Mouse (Mus musculus) hindbrain, embryonic 14.5 days (tissue): ENCODE measurements around the gene Zfp747. TPM values are rescaled to one million over a fixed set of nuclear protein-coding genes. Genes with fewer than 3 reads are reported as not detected.
"Not testable (repeated sequence)": the region's sequence is repeated elsewhere in the genome, so short reads cannot be mapped to it uniquely, and the experiment has no call there.

Source experiments
- ATAC-seq: fragments of 200-750 bp; cut with Nextera tagmentation; 2 replicates; pipeline ENCODE4 v1.8.0; 2017; ENCODE audit warnings: moderate number of reproducible peaks, mild to moderate bottlenecking, moderate TSS enrichment, moderate library complexity; ENCODE audit not compliant: low FRiP score
- DNase-seq: peaks from one replicate; pipeline ENCODE4 v3.0.0-alpha.2; 2015; ENCODE audit warnings: low spot score
- H3K27ac ChIP-seq: fragments of 300-500 bp; sonication (generic); 2 replicates; pipeline ENCODE4 v1.5.1; 2014; ENCODE audit warnings: mild to moderate bottlenecking, moderate library complexity
- H3K27me3 ChIP-seq: fragments of 300-500 bp; sonication (generic); 2 replicates; pipeline ENCODE4 v1.6.1; 2014; ENCODE audit warnings: mild to moderate bottlenecking, low read length, mixed read lengths; ENCODE audit not compliant: control insufficient read depth, insufficient read depth
- H3K36me3 ChIP-seq: fragments of 300-500 bp; sonication (generic); replicated peaks from 2 replicates; pipeline ENCODE4 v1.6.1; 2014; ENCODE audit not compliant: control insufficient read depth, insufficient read depth
- H3K4me1 ChIP-seq: fragments of 300-500 bp; sonication (generic); replicated peaks from 2 replicates; pipeline ENCODE4 v1.6.1; 2014; ENCODE audit warnings: antibody characterized with exemption, low read length, mixed read lengths; ENCODE audit not compliant: control insufficient read depth, insufficient read depth
- H3K4me2 ChIP-seq: fragments of 300-500 bp; sonication (generic); replicated peaks from 2 replicates; pipeline ENCODE4 v1.6.1; 2014; ENCODE audit warnings: mild to moderate bottlenecking, moderate library complexity
- H3K4me3 ChIP-seq: fragments of 300-500 bp; sonication (generic); replicated peaks from 2 replicates; pipeline ENCODE4 v1.5.1; 2014; ENCODE audit warnings: mild to moderate bottlenecking, low read length
- H3K9ac ChIP-seq: fragments of 300-500 bp; sonication (generic); 2 replicates; pipeline ENCODE4 v1.6.1; 2014
- H3K9me3 ChIP-seq: fragments of 300-500 bp; sonication (generic); 2 replicates; pipeline ENCODE4 v1.6.1; 2016; ENCODE audit warnings: low read length; ENCODE audit not compliant: control insufficient read depth
- WGBS: fragments of 180-500 bp; shearing (Covaris S2); extraction: QIAGEN DNeasy Blood & Tissue Kit; methylation state at CpG from one replicate; pipeline ENCODE4 v1.1.7; 2014; 5-methylcytosine and 5-hydroxymethylcytosine counted together
- polyA plus RNA-seq: library from polyadenylated mRNA; unstranded; fragments of >200 nt; fragmentation: Nextera tagmentation; extraction: Ambion mirVana; gene quantifications from 2 replicates; pipeline ENCODE4 v1.2.1, GENCODE M21; 2014

The Zfp747 gene
- 8.2 and 8.5 TPM in 2 replicates for polyA plus RNA-seq

GRCm38 (mm10) chr7:127375271-127376245, at the start of gene Zfp747:
Zfp747 (minus strand) TSS chr7:127376050.
- Histone ChIP-seq H3K4me2 (peak within 1 kb of the TSS; percentile 63), H3K9ac (peak within 1 kb of the TSS; percentile 66), H3K4me3 (peak within 1 kb of the TSS; percentile 54), H3K27ac (peak within 1 kb of the TSS; percentile 51)
- H3K27me3 ChIP-seq, H3K9me3 ChIP-seq, H3K36me3 ChIP-seq, H3K4me1 ChIP-seq: not testable (repeated sequence)
- peak; percentile 90 for ATAC-seq
- peak; percentile 91 for DNase-seq
- 1% methylated on average over 49 of the region's 49 CpGs for WGBS

- H3K4me3 ChIP-seq = no peak overlapping the region
- H3K27ac ChIP-seq = no peak overlapping the region
- H3K4me2 ChIP-seq = no peak overlapping the region
- H3K9ac ChIP-seq = no peak overlapping the region
- H3K36me3 ChIP-seq = no peaks in the 10 kb centered on the region
- no peaks in the 10 kb centered on the region for H3K9me3 ChIP-seq
- H3K27me3 ChIP-seq = no peaks in the 10 kb centered on the region
- ATAC-seq = no peak
- peaks cover 13% of the 10 kb centered on the region for H3K4me1 ChIP-seq
- 89% methylated on average over 3 of the region's 3 CpGs for WGBS
- DNase-seq = no peak
Observed at GRCm38 (mm10) chr7:127425291-127425690, 49.4 kb upstream of the Zfp747 start.

GRCm38 (mm10) chr7:127422247-127422646, 46.4 kb upstream of the Zfp747 start:
- Histone ChIP-seq H3K27ac (peak overlapping the region; percentile 90), H3K4me2 (peak overlapping the region; percentile 99), H3K36me3 (peaks cover 8% of the 10 kb centered on the region), H3K4me3 (peak overlapping the region; percentile 82), H3K4me1 (peaks cover 13% of the 10 kb centered on the region), H3K27me3 (no peaks in the 10 kb centered on the region), H3K9me3 (no peaks in the 10 kb centered on the region), H3K9ac (peak overlapping the region; percentile 90)
- under 1% methylated on average over 15 of the region's 15 CpGs for WGBS
- DNase-seq = peak; percentile 61
- ATAC-seq = peak; percentile 61; the same call in 1 of the 2 replicates

GRCm38 (mm10) chr7:127421388-127422191, 45.7 kb upstream of the Zfp747 start, which contains the start of gene Zfp688:
Zfp688 (minus strand) TSS chr7:127422068.
- H3K9me3 ChIP-seq = no peaks in the 10 kb centered on the region
- WGBS = under 1% methylated on average over 48 of the region's 48 CpGs
- peak; percentile 95 for ATAC-seq
- peaks cover 13% of the 10 kb centered on the region for H3K4me1 ChIP-seq
- DNase-seq = peak; percentile 93
- peak within 1 kb of the TSS; percentile 82 for H3K4me3 ChIP-seq
- H3K27ac ChIP-seq = peak within 1 kb of the TSS; percentile 90
- H3K27me3 ChIP-seq = no peaks in the 10 kb centered on the region
- peak within 1 kb of the TSS; percentile 90 for H3K9ac ChIP-seq
- peaks cover 8% of the 10 kb centered on the region for H3K36me3 ChIP-seq
- H3K4me2 ChIP-seq = peak within 1 kb of the TSS; percentile 99

- ATAC-seq (no peak), DNase-seq (no peak)
- 78% methylated on average over 2 of the region's 2 CpGs for WGBS
Observed at GRCm38 (mm10) chr7:127411418-127411817, 35.6 kb upstream of the Zfp747 start.

GRCm38 (mm10) chr7:127406002-127406987, 30.4 kb upstream of the Zfp747 start, which contains the start of gene Zfp764:
Zfp764 (minus strand) TSS chr7:127406822.
- H3K4me2 ChIP-seq = peak within 1 kb of the TSS; percentile 90
- H3K9me3 ChIP-seq, H3K27me3 ChIP-seq, H3K4me1 ChIP-seq, H3K36me3 ChIP-seq: not testable (repeated sequence)
- WGBS = 6% methylated on average over 40 of the region's 40 CpGs
- H3K4me3 ChIP-seq = peak within 1 kb of the TSS; percentile 50
- ATAC-seq = peak; percentile 74; the same call in 1 of the 2 replicates
- H3K9ac ChIP-seq = peak within 1 kb of the TSS; percentile 80
- peak within 1 kb of the TSS; percentile 74 for H3K27ac ChIP-seq
- peak; percentile 87 for DNase-seq

More at GRCm38 (mm10) chr7:127411418-127411817, 35.6 kb upstream of the Zfp747 start:
- no peaks in the 10 kb centered on the region for H3K9me3 ChIP-seq
- no peak overlapping the region for H3K4me2 ChIP-seq
- H3K27ac ChIP-seq = no peak overlapping the region
- H3K9ac ChIP-seq = no peak overlapping the region
- no peaks in the 10 kb centered on the region for H3K27me3 ChIP-seq
- H3K36me3 ChIP-seq = peaks cover 4% of the 10 kb centered on the region; the same call in 1 of the 2 replicates
- H3K4me1 ChIP-seq = no peaks in the 10 kb centered on the region; the same call in 1 of the 2 replicates
- no peak overlapping the region for H3K4me3 ChIP-seq

- H3K4me3 ChIP-seq, ATAC-seq, H3K9me3 ChIP-seq, H3K36me3 ChIP-seq, H3K27ac ChIP-seq, H3K4me1 ChIP-seq, H3K27me3 ChIP-seq, H3K9ac ChIP-seq, H3K4me2 ChIP-seq: not testable (repeated sequence)
- WGBS = 95% methylated on average over 6 of the region's 6 CpGs
- DNase-seq = peak; percentile 5
Observed at GRCm38 (mm10) chr7:127404101-127404500, 28.3 kb upstream of the Zfp747 start.

GRCm38 (mm10) chr7:127402980-127403379, 27.1 kb upstream of the Zfp747 start:
- H3K4me1 ChIP-seq = peaks cover 5% of the 10 kb centered on the region; the same call in 1 of the 2 replicates
- no peak overlapping the region for H3K4me3 ChIP-seq
- ATAC-seq (no peak), DNase-seq (no peak)
- H3K9me3 ChIP-seq = no peaks in the 10 kb centered on the region
- no peak overlapping the region for H3K9ac ChIP-seq
- no peaks in the 10 kb centered on the region for H3K36me3 ChIP-seq
- H3K4me2 ChIP-seq = no peak overlapping the region
- no peaks in the 10 kb centered on the region for H3K27me3 ChIP-seq
- H3K27ac ChIP-seq = no peak overlapping the region
- WGBS = 56% methylated on average over 2 of the region's 2 CpGs
